Comparison of ENCODE assay signal across 8 mouse cellular contexts in genomic region chr6:31126131-31126871, GRCm38 (mm10).
DNase-seq lines count a peak whose midpoint lies in the region; ATAC-seq and TF ChIP-seq lines count a peak whose summit lies in the region.

No protein-coding gene starts in this region.

- peak; percentile 40 to 45 for DNase-seq in adrenal gland, postnatal 36 days
- no peak for DNase-seq in adrenal gland, adult 18-20 months (ENCODE audit: low spot score in 2 of 2)
- DNase-seq in induced T-regulatory cell, adult 2 months (ENCODE audit: low read depth) = peak; percentile 95
- peak; percentile 88 for DNase-seq in naive thymus-derived CD4-positive, alpha-beta T cell, adult 2 months (ENCODE audit: low read depth)
- DNase-seq in Muller cell, postnatal 12 days (ENCODE audit: inconsistent ontology term) = no peak
- DNase-seq in right cerebral cortex, postnatal 4 days = no peak

- H3K36me3 ChIP-seq in ES-Bruce4 (ENCODE audit: control insufficient read depth, insufficient read depth, low read length, poor library complexity, severe bottlenecking) = no peaks in the 10 kb centered on the region
- H3K36me3 ChIP-seq in hindbrain, embryonic 16.5 days (ENCODE audit: control insufficient read depth, insufficient read depth, low read length) = no peaks in the 10 kb centered on the region

- no peak overlapping the region for H3K27ac ChIP-seq in ES-Bruce4 (ENCODE audit: insufficient read depth, low read length)
- no peak overlapping the region for H3K27ac ChIP-seq in hindbrain, embryonic 16.5 days (ENCODE audit: low read depth, low read length)

- no peaks in the 10 kb centered on the region for H3K9me3 ChIP-seq in ES-Bruce4 (replicated peaks; ENCODE audit: control insufficient read depth, insufficient read depth, low read length, poor library complexity, severe bottlenecking)
- H3K9me3 ChIP-seq in hindbrain, embryonic 16.5 days (ENCODE audit: control insufficient read depth, low read length) = no peaks in the 10 kb centered on the region

- peak overlapping the region; percentile 18; the same call in 1 of the 2 replicates for H3K4me3 ChIP-seq in ES-Bruce4 (ENCODE audit: low read depth, low read length)
- no peak overlapping the region for H3K4me3 ChIP-seq in hindbrain, embryonic 16.5 days (ENCODE audit: low read length)

- WGBS in hindbrain, embryonic 16.5 days = 85% methylated on average over 15 of the region's 15 CpGs

- no peak for TF ChIP-seq POLR2A in ES-Bruce4 (IDR thresholded peaks at IDR 0.05; ENCODE audit: insufficient read depth, low read length)

- no peak overlapping the region for H3K4me2 ChIP-seq in hindbrain, embryonic 16.5 days (ENCODE audit: low read length)

- H3K4me1 ChIP-seq in ES-Bruce4 (ENCODE audit: control insufficient read depth, insufficient read depth, low read length) = no peaks in the 10 kb centered on the region
- 0 out of 2 replicates have a peak, but pooled peaks cover under 1% of the 10 kb centered on the region for H3K4me1 ChIP-seq in hindbrain, embryonic 16.5 days (ENCODE audit: control insufficient read depth, insufficient read depth, low read depth, low read length)

- H3K27me3 ChIP-seq in ES-Bruce4 (ENCODE audit: control insufficient read depth, insufficient read depth, low read length, poor library complexity, severe bottlenecking) = no peaks in the 10 kb centered on the region
- no peaks in the 10 kb centered on the region for H3K27me3 ChIP-seq in hindbrain, embryonic 16.5 days (replicated peaks; ENCODE audit: control insufficient read depth, insufficient read depth, low read length)

- no peak for ATAC-seq in hindbrain, embryonic 16.5 days

- no peak for TF ChIP-seq CTCF in ES-Bruce4 (IDR thresholded peaks at IDR 0.05; ENCODE audit: low read depth, low read length)

- no peak overlapping the region for H3K9ac ChIP-seq in ES-Bruce4 (ENCODE audit: low read depth, poor library complexity, severe bottlenecking)
- H3K9ac ChIP-seq in hindbrain, embryonic 16.5 days (ENCODE audit: low read depth, low read length) = no peak overlapping the region

- TF ChIP-seq EP300 in ES-Bruce4 (IDR thresholded peaks at IDR 0.05; ENCODE audit: insufficient read depth, low read depth, low read length) = no peak

Comparison
In these comparisons a context has a peak if more than half of its experiments do, and no peak if none do; other contexts are left out.
1. DNase-seq: peak in adrenal gland, postnatal 36 days (2 of 2), induced T-regulatory cell, adult 2 months (single experiment) and naive thymus-derived CD4-positive, alpha-beta T cell, adult 2 months (single experiment); none in adrenal gland, adult 18-20 months (0 of 2), Muller cell, postnatal 12 days (single experiment) and right cerebral cortex, postnatal 4 days (single experiment).